Mouse (Mus musculus): ENCODE results near the gene Pcsk5. TPM values are rescaled to one million over a fixed set of nuclear protein-coding genes. Genes with fewer than 3 reads are reported as not detected.

The Pcsk5 gene
- polyA plus RNA-seq, 1 experiment: 32.8 TPM

GRCm38 (mm10) chr19:17514456-17514855 lies 323.0 kb downstream of the Pcsk5 start:
- TF ChIP-seq POLR2A (IDR thresholded peaks at IDR 0.05; ENCODE audit: low read depth, low read length): no peak
- TF ChIP-seq CTCF (IDR thresholded peaks at IDR 0.05; ENCODE audit: extremely low read depth, insufficient read length, insufficient replicate concordance, low read depth, low read length): no peak
- no peak overlapping the region for H3K27ac ChIP-seq (ENCODE audit: insufficient read depth, low read depth, low read length)
- H3K4me3 ChIP-seq (ENCODE audit: low read depth, low read length): no peak overlapping the region
- no peaks in the 10 kb centered on the region for H3K4me1 ChIP-seq (ENCODE audit: control insufficient read depth, insufficient read depth, insufficient read length, low read length)
- 73% methylated on average over 3 of the region's 3 CpGs for WGBS
- H3K27me3 ChIP-seq (ENCODE audit: control insufficient read depth, insufficient read depth, low read length): no peaks in the 10 kb centered on the region
- H3K36me3 ChIP-seq (ENCODE audit: control insufficient read depth, insufficient read depth, low read length): peaks cover 26% of the 10 kb centered on the region

- no peak for TF ChIP-seq CTCF (IDR thresholded peaks at IDR 0.05; ENCODE audit: extremely low read depth, insufficient read length, insufficient replicate concordance, low read depth, low read length)
- TF ChIP-seq POLR2A (IDR thresholded peaks at IDR 0.05; ENCODE audit: low read depth, low read length): no peak
- WGBS: 63% methylated on average over 5 of the region's 5 CpGs
Measured at GRCm38 (mm10) chr19:17511283-17511682, 326.1 kb downstream of the Pcsk5 start.

GRCm38 (mm10) chr19:17504212-17504611 lies 333.2 kb downstream of the Pcsk5 start:
- Histone ChIP-seq H3K4me1 (ENCODE audit: control insufficient read depth, insufficient read depth, insufficient read length, low read length) (no peaks in the 10 kb centered on the region), H3K4me3 (ENCODE audit: low read depth, low read length) (no peak overlapping the region), H3K36me3 (ENCODE audit: control insufficient read depth, insufficient read depth, low read length) (peaks cover 15% of the 10 kb centered on the region), H3K27me3 (ENCODE audit: control insufficient read depth, insufficient read depth, low read length) (no peaks in the 10 kb centered on the region), H3K27ac (ENCODE audit: insufficient read depth, low read depth, low read length) (no peak overlapping the region)
- no peak for TF ChIP-seq POLR2A (IDR thresholded peaks at IDR 0.05; ENCODE audit: low read depth, low read length)
- no peak for TF ChIP-seq CTCF (IDR thresholded peaks at IDR 0.05; ENCODE audit: extremely low read depth, insufficient read length, insufficient replicate concordance, low read depth, low read length)
- 80% methylated on average over 6 of the region's 6 CpGs for WGBS

More at GRCm38 (mm10) chr19:17511283-17511682, 326.1 kb downstream of the Pcsk5 start:
- peaks cover 32% of the 10 kb centered on the region for H3K36me3 ChIP-seq (ENCODE audit: control insufficient read depth, insufficient read depth, low read length)
- no peaks in the 10 kb centered on the region for H3K27me3 ChIP-seq (ENCODE audit: control insufficient read depth, insufficient read depth, low read length)
- H3K4me3 ChIP-seq (ENCODE audit: low read depth, low read length): no peak overlapping the region
- H3K4me1 ChIP-seq (ENCODE audit: control insufficient read depth, insufficient read depth, insufficient read length, low read length): no peaks in the 10 kb centered on the region
- H3K27ac ChIP-seq (ENCODE audit: insufficient read depth, low read depth, low read length): no peak overlapping the region

GRCm38 (mm10) chr19:17498586-17499235 lies 338.7 kb downstream of the Pcsk5 start:
- no peak overlapping the region for H3K4me3 ChIP-seq (ENCODE audit: low read depth, low read length)
- no peak for TF ChIP-seq POLR2A (IDR thresholded peaks at IDR 0.05; ENCODE audit: low read depth, low read length)
- TF ChIP-seq CTCF (IDR thresholded peaks at IDR 0.05; ENCODE audit: extremely low read depth, insufficient read length, insufficient replicate concordance, low read depth, low read length): no peak
- H3K27ac ChIP-seq (ENCODE audit: insufficient read depth, low read depth, low read length): no peak overlapping the region
- H3K36me3 ChIP-seq (ENCODE audit: control insufficient read depth, insufficient read depth, low read length): peaks cover 6% of the 10 kb centered on the region; the same call in 1 of the 2 replicates
- no peaks in the 10 kb centered on the region for H3K27me3 ChIP-seq (ENCODE audit: control insufficient read depth, insufficient read depth, low read length)
- 73% methylated on average over 7 of the region's 7 CpGs for WGBS
- H3K4me1 ChIP-seq (ENCODE audit: control insufficient read depth, insufficient read depth, insufficient read length, low read length): no peaks in the 10 kb centered on the region

GRCm38 (mm10) chr19:17496131-17496530 lies 341.3 kb downstream of the Pcsk5 start:
- no peaks in the 10 kb centered on the region for H3K27me3 ChIP-seq (ENCODE audit: control insufficient read depth, insufficient read depth, low read length)
- H3K36me3 ChIP-seq (ENCODE audit: control insufficient read depth, insufficient read depth, low read length): peaks cover 6% of the 10 kb centered on the region; the same call in 1 of the 2 replicates
- no peak overlapping the region for H3K27ac ChIP-seq (ENCODE audit: insufficient read depth, low read depth, low read length)
- 94% methylated on average over 1 of the region's 1 CpGs for WGBS
- H3K4me3 ChIP-seq (ENCODE audit: low read depth, low read length): no peak overlapping the region
- no peaks in the 10 kb centered on the region for H3K4me1 ChIP-seq (ENCODE audit: control insufficient read depth, insufficient read depth, insufficient read length, low read length)
- no peak for TF ChIP-seq CTCF (IDR thresholded peaks at IDR 0.05; ENCODE audit: extremely low read depth, insufficient read length, insufficient replicate concordance, low read depth, low read length)
- TF ChIP-seq POLR2A (IDR thresholded peaks at IDR 0.05; ENCODE audit: low read depth, low read length): no peak

- H3K4me1 ChIP-seq (ENCODE audit: control insufficient read depth, insufficient read depth, insufficient read length, low read length): no peaks in the 10 kb centered on the region
- no peak overlapping the region for H3K27ac ChIP-seq (ENCODE audit: insufficient read depth, low read depth, low read length)
- H3K27me3 ChIP-seq (ENCODE audit: control insufficient read depth, insufficient read depth, low read length): no peaks in the 10 kb centered on the region
- H3K4me3 ChIP-seq (ENCODE audit: low read depth, low read length): no peak overlapping the region
- peaks cover 8% of the 10 kb centered on the region; the same call in 1 of the 2 replicates for H3K36me3 ChIP-seq (ENCODE audit: control insufficient read depth, insufficient read depth, low read length)
- 91% methylated on average over 9 of the region's 9 CpGs for WGBS
- TF ChIP-seq CTCF (IDR thresholded peaks at IDR 0.05; ENCODE audit: extremely low read depth, insufficient read length, insufficient replicate concordance, low read depth, low read length): no peak
- no peak for TF ChIP-seq POLR2A (IDR thresholded peaks at IDR 0.05; ENCODE audit: low read depth, low read length)
Measured at GRCm38 (mm10) chr19:17491822-17492544, 345.4 kb downstream of the Pcsk5 start.

GRCm38 (mm10) chr19:17491322-17491721 lies 346.1 kb downstream of the Pcsk5 start:
- TF ChIP-seq CTCF (IDR thresholded peaks at IDR 0.05; ENCODE audit: extremely low read depth, insufficient read length, insufficient replicate concordance, low read depth, low read length) (no peak), POLR2A (IDR thresholded peaks at IDR 0.05; ENCODE audit: low read depth, low read length) (no peak)
- 58% methylated on average over 3 of the region's 3 CpGs for WGBS
- no peak overlapping the region for H3K27ac ChIP-seq (ENCODE audit: insufficient read depth, low read depth, low read length)
- no peaks in the 10 kb centered on the region for H3K4me1 ChIP-seq (ENCODE audit: control insufficient read depth, insufficient read depth, insufficient read length, low read length)
- no peaks in the 10 kb centered on the region for H3K27me3 ChIP-seq (ENCODE audit: control insufficient read depth, insufficient read depth, low read length)
- peaks cover 8% of the 10 kb centered on the region; the same call in 1 of the 2 replicates for H3K36me3 ChIP-seq (ENCODE audit: control insufficient read depth, insufficient read depth, low read length)
- no peak overlapping the region for H3K4me3 ChIP-seq (ENCODE audit: low read depth, low read length)
